Mouse (Mus musculus) activated CD4-positive, CD25-positive, alpha-beta regulatory T cell (primary cell): ENCODE results near the gene Adssl1. TPM values are rescaled to one million over a fixed set of nuclear protein-coding genes. Genes with fewer than 3 reads are reported as not detected.

Experiments used
- polyA plus RNA-seq, 2 experiments: library from polyadenylated mRNA; unstranded; fragments of 100-300 nt; shearing (Covaris generic); gene quantifications; one replicate each; pipeline ENCODE4 v1.2.1; 2017

Adssl1 gene
- 1 to 10 TPM in 1 of 2 experiments, under 1 TPM in 1; 0.87 to 1.9 TPM for polyA plus RNA-seq

DNA sequence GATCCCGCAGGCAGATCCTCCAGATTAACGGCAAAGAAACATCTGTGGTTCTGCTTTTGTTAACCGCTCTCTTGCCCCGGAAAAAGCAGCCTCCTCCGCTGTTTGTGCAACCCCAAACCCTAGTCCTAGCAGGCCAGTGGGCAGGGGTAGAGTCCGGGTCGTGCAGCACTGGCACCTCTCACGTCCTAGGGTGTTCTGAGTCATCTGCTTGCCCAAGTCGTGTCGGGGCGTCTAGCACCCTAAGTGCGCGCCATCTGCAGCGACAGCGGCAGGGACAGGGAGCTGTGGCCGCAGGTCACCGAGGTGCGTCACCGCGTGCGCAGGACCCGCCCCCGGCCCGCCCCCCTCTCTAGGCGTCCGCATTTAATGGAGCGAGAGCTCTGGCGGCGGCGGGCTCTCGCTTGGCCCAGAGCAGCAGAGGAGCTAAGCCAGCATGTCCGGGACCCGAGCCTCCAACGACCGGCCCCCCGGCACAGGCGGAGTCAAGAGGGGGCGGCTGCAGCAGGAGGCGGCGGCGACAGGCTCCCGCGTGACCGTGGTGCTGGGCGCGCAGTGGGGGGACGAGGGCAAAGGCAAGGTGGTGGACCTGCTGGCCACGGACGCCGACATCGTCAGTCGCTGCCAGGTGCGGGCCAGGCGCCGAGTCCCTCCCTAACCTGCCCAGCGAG, at the start of gene Adssl1:
Gene Adssl1, plus strand, starts transcription at position 360 of the 668 bp plus-strand sequence.

DNA sequence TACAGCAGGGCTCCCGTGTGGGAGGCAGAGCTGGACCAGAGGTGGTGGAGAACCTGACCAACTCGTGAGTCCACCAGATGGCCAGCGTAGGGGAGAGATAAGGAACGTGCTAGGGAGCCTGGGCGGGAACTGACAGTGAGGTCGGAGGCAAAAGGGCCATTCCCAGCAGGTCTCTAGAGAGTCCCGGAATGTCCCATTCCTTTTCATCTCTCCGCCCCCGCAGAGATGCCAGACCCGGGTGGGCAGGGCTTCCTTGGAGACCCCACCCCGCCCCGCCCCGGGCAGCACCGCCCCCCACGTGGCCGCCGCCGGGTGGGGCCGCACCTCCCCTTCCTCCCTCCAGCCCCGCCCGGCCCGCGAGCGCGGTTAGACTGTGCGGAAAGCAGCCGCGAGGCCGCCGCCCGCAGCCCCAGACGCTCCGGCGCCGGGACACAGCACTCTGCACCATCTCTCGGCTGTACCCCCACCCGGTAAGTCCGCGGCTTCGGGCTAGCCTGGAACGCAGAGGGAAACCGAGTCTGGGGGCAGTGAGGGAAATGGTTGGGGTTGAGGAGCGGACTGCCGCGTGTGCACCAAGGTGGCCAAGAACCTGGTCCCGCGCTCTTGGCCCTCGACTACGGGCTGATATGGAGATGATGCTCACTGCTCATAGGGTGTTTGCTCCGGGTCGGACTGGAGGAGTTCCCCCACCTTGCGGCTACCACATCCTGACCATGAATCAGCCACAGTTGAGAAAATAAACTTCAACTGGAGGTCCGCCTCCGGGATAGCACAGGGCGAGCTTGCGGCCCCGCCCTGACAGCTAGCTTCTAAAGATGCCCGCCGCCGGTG, 31.2 kb upstream of the Adssl1 start, which contains the start of gene Inf2:
Gene Inf2, plus strand, starts transcription at position 359 of the 831 bp plus-strand sequence.

DNA sequence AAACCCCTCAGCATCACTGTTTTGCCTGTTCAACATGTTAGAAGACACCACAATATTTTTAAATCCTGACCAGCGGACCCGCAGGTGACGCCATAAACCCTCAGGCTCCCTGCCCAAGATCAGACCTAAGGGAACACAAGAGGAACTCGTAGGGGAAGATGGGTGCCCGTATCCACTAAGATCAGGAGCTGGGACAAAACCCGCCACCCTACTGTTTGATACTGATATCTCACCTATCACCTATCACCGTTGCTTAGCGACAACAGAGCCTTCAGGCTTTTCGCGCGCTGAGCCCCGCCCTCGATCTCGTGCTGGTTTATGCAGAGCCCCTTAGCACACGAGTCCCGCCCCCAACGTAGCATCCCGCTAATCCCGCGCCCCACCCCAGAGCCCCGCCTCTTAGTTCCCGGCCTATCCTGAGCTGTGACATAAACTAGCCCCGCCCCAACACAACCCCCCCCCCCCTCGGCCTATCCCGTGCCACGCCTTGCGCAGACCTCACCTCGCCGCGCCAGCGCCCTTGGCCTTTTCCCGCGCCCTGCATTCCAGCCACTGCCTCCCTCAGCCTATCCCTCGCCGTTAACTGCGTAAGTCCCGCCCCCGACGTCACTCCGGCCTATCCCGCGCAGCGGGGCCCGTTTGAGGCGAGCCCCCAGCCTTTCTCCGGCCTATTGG, 24.5 kb downstream of the Adssl1 start, which contains the start of gene Siva1:
Gene Siva1, plus strand, starts transcription at position 500 of the 675 bp plus-strand sequence.

DNA sequence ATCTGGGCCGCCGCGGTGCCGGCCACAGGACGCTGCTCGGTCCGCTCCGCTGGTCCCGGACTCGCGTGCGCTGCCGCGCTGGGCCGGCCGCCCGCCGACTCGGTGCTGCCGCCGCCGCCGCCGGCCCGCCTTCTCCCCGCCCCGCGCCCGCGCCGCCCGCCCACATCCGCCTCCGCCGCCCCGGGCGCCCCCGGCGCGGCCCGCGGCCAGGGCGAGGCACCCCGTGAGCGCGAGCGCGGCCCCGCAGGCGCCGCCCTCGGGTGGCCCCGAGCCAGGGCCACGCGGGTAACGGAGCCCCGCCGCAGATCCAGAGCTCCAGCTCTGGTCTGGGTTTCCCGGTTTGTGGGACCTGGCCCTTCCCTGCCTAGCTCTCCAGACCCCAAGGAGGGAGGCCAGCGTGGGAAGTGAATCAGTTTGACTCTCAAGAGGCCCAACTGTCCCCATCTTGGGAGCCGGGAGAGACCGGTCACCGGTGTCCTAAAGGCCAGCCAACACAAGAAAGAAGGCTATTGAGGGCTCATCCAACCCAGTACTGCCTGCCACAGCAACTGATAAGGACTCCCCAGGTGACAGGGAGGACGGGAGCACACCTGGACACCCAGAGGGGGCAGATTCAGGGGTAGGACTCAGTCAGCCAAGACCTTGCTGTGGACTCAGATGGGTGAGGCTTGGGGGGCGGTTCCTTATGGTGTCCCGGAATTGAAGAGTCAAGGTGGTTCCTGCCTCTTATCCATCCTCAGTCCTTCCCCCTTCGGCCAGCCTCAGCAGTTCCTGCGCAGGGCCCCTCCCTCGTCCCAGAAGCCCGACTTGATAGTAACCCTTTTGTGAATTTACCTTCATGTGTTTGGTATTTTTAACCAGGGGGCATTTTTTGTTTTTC, 54.5 kb downstream of the Adssl1 start, which contains the start of gene Akt1:
Gene Akt1, minus strand, starts transcription at position 753 of the 880 bp plus-strand sequence.

DNA sequence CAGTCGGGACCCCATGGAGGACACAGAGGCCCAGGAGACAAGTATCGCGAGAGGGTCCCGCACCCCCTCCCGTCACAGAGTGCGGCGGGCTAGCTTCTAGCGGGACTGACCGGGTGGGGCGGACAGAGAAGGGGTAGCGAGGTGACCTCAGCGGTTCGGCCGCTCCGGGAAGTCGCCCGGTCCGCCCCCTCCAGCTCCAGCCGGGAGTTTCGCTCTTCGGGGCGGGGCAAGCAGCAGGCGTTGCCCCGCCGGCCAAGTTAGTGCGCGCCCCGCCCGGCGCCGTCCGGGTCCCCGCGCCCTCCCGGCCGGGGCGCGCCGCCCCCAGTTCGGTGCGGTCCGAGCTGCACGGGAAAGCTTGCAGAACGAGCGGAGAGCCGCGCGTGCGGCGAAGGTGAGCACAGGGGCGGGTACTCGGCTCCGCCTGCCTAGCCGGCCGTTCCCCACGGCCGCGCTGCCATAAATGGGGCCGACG, 58.7 kb downstream of the Adssl1 start, which contains the start of gene Zbtb42:
Gene Zbtb42, plus strand, starts transcription at position 274 of the 472 bp plus-strand sequence.

Other genes with a start within 250 kb of the Adssl1 start
- not detected for gene A530016L24Rik, start 130.6 kb upstream of the Adssl1 start, polyA plus RNA-seq
- under 1 TPM in 1 of 2 experiments, not detected in 1; 0.10 TPM for gene Tmem179, start 103.3 kb upstream of the Adssl1 start, polyA plus RNA-seq
- gene Inf2, start 31.3 kb upstream of the Adssl1 start, polyA plus RNA-seq: 10 to 100 TPM; 11.5 to 12.0 TPM
- gene Siva1, start 24.6 kb downstream of the Adssl1 start, polyA plus RNA-seq: 10 to 100 TPM; 39.7 to 49.1 TPM
- gene Akt1, start 54.8 kb downstream of the Adssl1 start, polyA plus RNA-seq: 100 to 1,000 TPM; 147 to 189 TPM
- 1 to 10 TPM; 1.6 to 6.0 TPM for gene Zbtb42, start 58.8 kb downstream of the Adssl1 start, polyA plus RNA-seq
- gene Cep170b, start 100.4 kb downstream of the Adssl1 start, polyA plus RNA-seq: 1 to 10 TPM; 7.2 to 9.7 TPM
- gene Pld4, start 140.6 kb downstream of the Adssl1 start, polyA plus RNA-seq: 10 to 100 TPM in 1 of 2 experiments, 1 to 10 TPM in 1; 3.1 to 11.5 TPM
- not detected for gene Ahnak2, start 182.6 kb downstream of the Adssl1 start, polyA plus RNA-seq
- gene Clba1, start 188.9 kb downstream of the Adssl1 start, polyA plus RNA-seq: under 1 TPM in 1 of 2 experiments, not detected in 1; 0.80 TPM
- gene Cdca4, start 209.4 kb downstream of the Adssl1 start, polyA plus RNA-seq: 10 to 100 TPM; 66.6 to 83.4 TPM
- gene Gpr132, start 248.2 kb downstream of the Adssl1 start, polyA plus RNA-seq: 10 to 100 TPM; 29.2 to 34.1 TPM